ENCODE assay signal across 8 mouse cellular contexts in genomic region chr3:115689352-115689751, GRCm38 (mm10). TPM values are rescaled to one million over a fixed set of nuclear protein-coding genes. Genes with fewer than 3 reads are reported as not detected.
DNase-seq lines count a peak whose midpoint lies in the region; ATAC-seq lines count a peak whose summit lies in the region.

No protein-coding gene starts in this region.

- no peaks in the 10 kb centered on the region for H3K79me2 ChIP-seq in macrophage (ENCODE audit: inconsistent target)

- no peak for DNase-seq in kidney, adult 8-10 months
- DNase-seq in NIH3T3 (ENCODE audit: low read depth), result peak; percentile 86
- DNase-seq in right cerebral cortex, postnatal 25 days, result no peak
- no peak for DNase-seq in ovary, postnatal 36 days (ENCODE audit: low spot score)
- DNase-seq in urinary bladder, postnatal 4 days (ENCODE audit: low spot score in 2 of 2), result no peak

- peak overlapping the region; percentile 33; the same call in 1 of the 2 replicates for H3K27ac ChIP-seq in kidney, embryonic 15.5 days
- peak overlapping the region; percentile 67 for H3K27ac ChIP-seq in heart, embryonic 13.5 days (replicated peaks)
- peak overlapping the region; percentile 94 for H3K27ac ChIP-seq in macrophage

- H3K9ac ChIP-seq in kidney, embryonic 15.5 days, result no peak overlapping the region
- no peak overlapping the region for H3K9ac ChIP-seq in heart, embryonic 13.5 days

- H3K4me1 ChIP-seq in kidney, embryonic 15.5 days, result no peaks in the 10 kb centered on the region
- 0 out of 2 replicates have a peak, but pooled peaks cover 11% of the 10 kb centered on the region for H3K4me1 ChIP-seq in heart, embryonic 13.5 days

- no peaks in the 10 kb centered on the region for H3K27me3 ChIP-seq in kidney, embryonic 15.5 days
- no peaks in the 10 kb centered on the region for H3K27me3 ChIP-seq in heart, embryonic 13.5 days (replicated peaks)

- ATAC-seq in kidney, embryonic 15.5 days (replicated peaks; ENCODE audit: low FRiP score), result no peak
- ATAC-seq in heart, embryonic 13.5 days (ENCODE audit: extremely low read depth, insufficient number of reproducible peaks, low FRiP score, low TSS enrichment), result no peak

- H3K36me3 ChIP-seq in kidney, embryonic 15.5 days, result no peaks in the 10 kb centered on the region
- H3K36me3 ChIP-seq in heart, embryonic 13.5 days, result no peaks in the 10 kb centered on the region; the same call in 1 of the 2 replicates
- no peaks in the 10 kb centered on the region for H3K36me3 ChIP-seq in macrophage (ENCODE audit: inconsistent target)

- no peak overlapping the region for H3K4me2 ChIP-seq in kidney, embryonic 15.5 days
- H3K4me2 ChIP-seq in heart, embryonic 13.5 days, result peak overlapping the region; percentile 21

- WGBS in kidney, embryonic 15.5 days, result 48% methylated on average over 8 of the region's 8 CpGs
- 36% methylated on average over 8 of the region's 8 CpGs for WGBS in heart, embryonic 13.5 days
- 3% methylated on average over 8 of the region's 8 CpGs for WGBS in macrophage (ENCODE audit: missing documents)

- no peaks in the 10 kb centered on the region for H3K9me3 ChIP-seq in kidney, embryonic 15.5 days (replicated peaks)
- no peaks in the 10 kb centered on the region for H3K9me3 ChIP-seq in heart, embryonic 13.5 days

- H3K4me3 ChIP-seq in kidney, embryonic 15.5 days (replicated peaks), result no peak overlapping the region
- no peak overlapping the region for H3K4me3 ChIP-seq in heart, embryonic 13.5 days
- no peak overlapping the region for H3K4me3 ChIP-seq in macrophage (ENCODE audit: inconsistent target)

RNA-seq across cellular contexts. Expression of gene S1pr1, which starts 25.5 kb away (rescaled TPM):
- 18.4 and 21.1 TPM in 2 replicates for polyA plus RNA-seq in kidney, embryonic 15.5 days (2015; fragmentation: Nextera tagmentation; extraction: Ambion mirVana)
- polyA plus RNA-seq in heart, embryonic 13.5 days (2015; fragmentation: Nextera tagmentation; extraction: Ambion mirVana), result 76.9 and 80.8 TPM in 2 replicates
- total RNA-seq in macrophage (2018; cell fraction: chromatin; rRNA removed), result 10 to 100 TPM in 13 of 26 experiments, 1 to 10 TPM in 13; 1.4 to 26.4 (median 9.4) TPM
- total RNA-seq in macrophage (2018; cell fraction: cytosol; rRNA removed), result 10 to 100 TPM in 18 of 26 experiments, 1 to 10 TPM in 8; 4.0 to 71.2 (median 27.5) TPM
- total RNA-seq in macrophage (2018; cell fraction: nucleus; rRNA removed), result 10 to 100 TPM in 17 of 26 experiments, 1 to 10 TPM in 9; 3.9 to 70.1 (median 22.0) TPM
- polyA plus RNA-seq in macrophage (2018), result 25.2 to 65.7 TPM (median 58.6 TPM) in 3 replicates

Comparison
In these comparisons a context has a peak if more than half of its experiments do, and no peak if none do; other contexts are left out.
1. H3K27ac ChIP-seq: peak in every context shown above with its lines; median percentile 94 in macrophage; 67 in heart, embryonic 13.5 days; 33 in kidney, embryonic 15.5 days.